Mouse (Mus musculus) lung, adult 18-20 months (tissue): ENCODE data around the gene Pcsk4.

Experiments used
- DNase-seq, 2 experiments: peaks; one replicate each; pipeline ENCODE4 v3.0.0; 2022; ENCODE audit warnings: mixed read lengths in 2 of 2

Pcsk4 gene

DNA sequence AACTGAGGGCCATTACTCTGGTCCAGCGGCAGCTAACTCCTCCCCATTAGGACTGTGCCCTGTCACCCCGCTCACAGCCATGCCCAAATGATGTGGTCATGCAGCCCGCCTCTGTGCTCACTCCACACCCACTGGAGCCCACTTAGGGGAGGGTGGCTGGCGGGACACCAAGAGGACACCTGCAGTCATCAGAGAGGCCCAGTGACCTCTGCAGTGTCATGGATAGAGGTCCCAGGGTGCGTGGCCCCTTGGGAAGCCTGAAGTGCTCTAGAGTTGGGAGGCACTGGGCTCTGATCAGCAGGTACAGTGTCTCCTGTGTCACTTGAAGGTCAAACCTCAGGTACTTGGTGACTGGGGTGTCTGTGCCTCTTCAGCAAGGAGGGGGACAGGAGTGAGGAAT, 32.5 kb downstream of the Pcsk4 start:
- DNase-seq, result no peak

GRCm38 (mm10) chr10:80295618-80296425, 33.5 kb downstream of the Pcsk4 start, which contains the start of gene Apc2:
TSS of gene Apc2 (plus strand) at chr10:80295977.
- peak; percentile 69 to 71 for DNase-seq

DNA sequence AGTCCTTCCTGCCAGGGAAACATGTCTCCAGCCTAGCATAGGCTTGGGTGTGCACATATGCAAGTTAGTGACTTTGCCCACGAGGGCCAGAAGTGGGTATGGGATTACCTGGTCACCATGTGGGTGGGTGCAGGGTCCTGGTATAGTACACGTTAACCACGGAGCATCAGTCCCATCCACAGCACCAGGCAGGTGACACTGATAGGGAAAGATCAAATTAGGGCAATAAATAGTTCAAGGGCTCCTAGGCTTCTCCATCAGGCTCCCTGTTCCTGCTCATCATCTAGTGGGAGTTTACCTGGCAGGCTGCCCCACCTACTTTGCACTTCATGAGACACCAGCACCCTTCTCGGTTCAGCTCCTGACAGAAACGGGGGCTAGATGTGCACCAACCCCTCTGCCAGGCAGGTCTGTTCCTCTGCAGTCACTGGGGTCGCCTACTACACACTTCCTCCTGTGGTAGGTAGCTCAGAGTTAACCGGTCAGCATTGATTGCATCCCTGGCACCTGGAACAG, 34.5 kb downstream of the Pcsk4 start:
- no peak for DNase-seq

DNA sequence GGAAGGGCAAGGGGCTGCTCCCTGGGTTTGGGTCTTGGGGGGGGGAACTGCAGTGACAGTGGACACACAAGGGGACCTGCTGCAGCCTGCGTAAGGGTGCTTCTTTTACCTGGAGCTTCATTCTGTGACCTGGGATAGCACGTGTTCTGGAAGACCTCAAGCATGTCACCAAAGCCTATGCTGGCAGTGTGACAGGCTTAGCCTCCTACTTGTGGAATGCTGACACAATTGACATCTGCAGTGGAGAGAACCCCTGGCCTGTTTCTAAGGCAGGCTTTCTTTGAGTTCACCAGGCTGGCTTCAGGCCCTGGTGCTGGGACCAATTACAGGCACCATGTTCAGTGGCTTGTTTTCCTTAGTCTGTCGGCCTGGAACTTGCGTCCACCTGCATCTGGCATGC, 35.0 kb downstream of the Pcsk4 start:
- DNase-seq, result no peak

DNA sequence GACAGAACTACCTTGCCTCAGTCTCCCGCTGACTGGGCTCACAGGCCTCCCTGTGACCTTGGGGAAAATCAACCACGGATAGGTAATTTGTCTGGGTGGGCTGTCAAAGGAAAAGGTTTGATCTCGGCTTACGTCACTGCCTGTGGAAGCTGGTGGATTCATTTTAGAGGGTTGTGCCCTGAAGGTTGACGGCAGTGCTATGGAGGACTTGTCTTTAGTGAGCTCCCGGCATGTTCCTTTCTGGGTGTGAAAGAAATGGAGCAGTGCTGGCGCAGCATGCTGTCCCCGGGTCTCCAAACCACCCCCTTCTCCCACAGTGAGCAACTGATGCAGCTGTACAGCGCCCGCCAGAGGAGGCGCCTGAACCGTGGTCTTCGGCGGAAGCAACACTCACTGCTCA, 36.0 kb downstream of the Pcsk4 start:
- no peak for DNase-seq

GRCm38 (mm10) chr10:80292251-80293146, 36.8 kb downstream of the Pcsk4 start, which contains the start of gene Rps15:
TSS of gene Rps15 (plus strand) at chr10:80292453.
- DNase-seq, result peak; percentile 94 to 96

DNA sequence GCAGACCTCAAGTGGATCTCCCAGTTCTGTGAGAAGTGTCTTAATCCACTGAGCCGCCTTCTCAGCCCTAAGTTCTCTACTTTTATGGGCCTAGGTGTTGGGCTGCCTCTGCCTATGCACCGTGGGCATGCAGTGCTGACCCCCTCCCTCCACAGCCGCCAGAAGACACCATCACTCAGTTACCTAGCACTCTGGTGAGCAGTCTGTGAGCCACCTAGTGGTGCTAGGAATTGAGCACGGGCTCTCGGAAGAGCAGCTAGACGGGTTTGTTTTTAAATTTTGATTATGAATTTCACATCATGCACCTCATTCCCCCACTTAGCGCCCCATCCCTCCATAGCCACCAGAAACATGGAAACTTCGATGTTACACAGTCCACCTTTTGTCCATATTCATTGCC, 40.6 kb downstream of the Pcsk4 start:
- no peak for DNase-seq

DNA sequence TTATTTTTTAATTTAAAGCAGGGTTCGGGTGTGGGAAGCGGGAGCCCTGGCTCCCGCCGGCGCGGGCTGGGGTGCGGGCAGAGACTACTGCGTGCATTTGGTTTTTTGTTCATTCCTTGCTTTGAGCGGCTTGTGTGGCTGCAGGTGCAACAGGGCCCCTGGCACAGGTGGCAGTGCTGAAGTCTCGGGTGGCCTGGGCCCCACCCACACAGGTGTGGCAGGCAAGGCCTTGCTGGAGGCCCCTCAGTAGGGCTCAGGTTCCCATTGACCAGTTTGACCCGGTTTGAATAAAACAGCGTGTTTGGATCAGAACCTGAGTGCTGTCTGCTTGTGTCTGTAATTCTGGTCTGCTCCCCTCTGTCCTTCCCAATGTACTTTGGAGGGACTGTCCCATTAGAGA, 41.2 kb downstream of the Pcsk4 start:
- DNase-seq, result no peak

- no peak for DNase-seq
Observed at GRCm38 (mm10) chr10:80285222-80286070, 43.9 kb downstream of the Pcsk4 start.

DNA sequence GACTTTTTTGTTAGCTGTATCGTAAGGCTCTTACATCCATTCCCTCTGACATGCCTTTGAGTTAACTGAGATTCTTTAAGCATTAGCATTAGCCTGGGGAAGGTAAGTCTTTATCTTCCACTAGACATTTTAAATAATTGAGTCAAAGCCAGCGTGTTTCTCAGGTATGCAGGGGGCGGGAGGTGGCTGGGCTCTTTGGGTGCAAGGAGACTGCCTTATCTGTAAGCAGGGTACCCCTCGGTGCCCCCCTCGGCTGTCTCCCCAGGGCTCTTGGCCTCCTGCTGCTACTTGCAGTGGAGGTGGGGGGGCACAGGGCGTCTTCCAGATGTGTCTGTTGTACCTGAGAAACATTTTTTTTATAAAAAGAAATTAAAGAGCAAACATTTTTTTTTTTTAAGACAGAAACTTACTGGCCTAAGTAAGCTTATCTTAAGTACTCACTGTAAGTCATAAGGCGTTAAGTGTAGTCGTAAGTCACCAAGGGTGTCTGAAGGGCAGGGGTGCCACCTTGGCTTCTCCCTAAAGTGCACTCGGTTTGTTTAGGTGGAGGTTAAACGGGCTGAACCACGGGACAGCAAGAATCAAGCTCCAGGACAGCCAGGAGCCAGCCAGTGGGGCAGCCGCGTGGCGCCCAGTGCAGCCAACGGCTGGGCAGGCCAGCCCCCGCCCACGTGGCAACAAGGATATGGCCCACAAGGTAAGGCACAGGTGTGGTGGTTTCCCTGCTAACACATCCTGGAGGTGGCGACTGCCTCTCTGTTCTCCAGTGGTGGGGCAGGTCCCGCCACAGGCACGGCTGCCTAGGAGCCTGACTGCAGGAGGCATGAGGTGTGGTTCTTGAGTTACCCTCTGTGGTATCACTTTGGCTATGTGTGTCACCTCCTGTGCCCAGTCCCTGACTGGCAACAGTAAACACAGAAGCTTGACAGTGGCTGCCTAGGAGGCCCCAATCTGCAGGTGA, 46.5 kb downstream of the Pcsk4 start:
- peak; percentile 61 to 76 for DNase-seq

GRCm38 (mm10) chr10:80281921-80282371, 47.4 kb downstream of the Pcsk4 start:
- DNase-seq, result peak; percentile 79 to 88

DNA sequence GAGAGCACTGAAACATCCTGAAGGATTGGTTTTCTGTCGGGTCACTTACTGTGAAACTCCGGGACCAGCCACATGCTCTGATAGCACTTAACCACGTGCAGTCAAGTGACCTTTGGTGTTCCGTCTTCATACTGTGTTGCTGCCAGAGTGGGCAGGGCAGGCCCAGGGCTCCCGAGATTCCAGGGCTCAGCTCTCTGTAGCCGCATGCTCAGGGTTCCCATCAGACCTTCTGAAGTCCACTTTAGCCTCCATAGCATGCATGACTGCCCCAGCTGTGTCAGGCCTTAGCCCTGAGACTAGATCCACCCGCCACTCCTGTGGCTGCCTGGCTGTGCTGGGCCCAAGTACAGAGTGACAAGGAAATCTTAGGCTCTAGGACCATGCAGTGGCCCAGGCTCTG, 48.0 kb downstream of the Pcsk4 start:
- DNase-seq, result peak; percentile 59 to 75

- DNase-seq, result no peak
Observed at GRCm38 (mm10) chr10:80279273-80279672, 50.0 kb downstream of the Pcsk4 start.

- no peak for DNase-seq
Observed at GRCm38 (mm10) chr10:80278390-80278789, 50.9 kb downstream of the Pcsk4 start.

- peak; percentile 39 to 56 for DNase-seq
Observed at GRCm38 (mm10) chr10:80276238-80276637, 53.1 kb downstream of the Pcsk4 start.

DNA sequence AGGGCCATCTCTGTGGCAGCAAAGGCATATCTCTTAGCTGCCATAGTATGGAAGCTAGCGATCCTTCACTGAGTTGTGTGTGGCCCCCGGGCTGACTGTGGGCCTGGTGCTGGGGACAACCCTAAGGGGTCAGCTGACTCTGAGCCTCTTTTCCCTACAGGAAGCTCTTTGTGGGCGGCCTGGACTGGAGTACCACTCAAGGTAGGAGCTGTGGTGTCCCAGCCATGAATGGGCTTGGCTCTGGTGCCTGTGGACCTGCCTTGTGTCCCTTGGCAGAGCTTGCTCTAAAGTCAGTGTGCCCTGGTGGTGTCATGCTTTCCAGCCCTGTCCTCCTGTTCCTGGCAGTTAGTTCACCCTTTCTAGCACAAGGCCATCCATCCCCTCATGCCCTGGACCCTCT, 55.5 kb downstream of the Pcsk4 start:
- peak; percentile 61 to 72 for DNase-seq

DNA sequence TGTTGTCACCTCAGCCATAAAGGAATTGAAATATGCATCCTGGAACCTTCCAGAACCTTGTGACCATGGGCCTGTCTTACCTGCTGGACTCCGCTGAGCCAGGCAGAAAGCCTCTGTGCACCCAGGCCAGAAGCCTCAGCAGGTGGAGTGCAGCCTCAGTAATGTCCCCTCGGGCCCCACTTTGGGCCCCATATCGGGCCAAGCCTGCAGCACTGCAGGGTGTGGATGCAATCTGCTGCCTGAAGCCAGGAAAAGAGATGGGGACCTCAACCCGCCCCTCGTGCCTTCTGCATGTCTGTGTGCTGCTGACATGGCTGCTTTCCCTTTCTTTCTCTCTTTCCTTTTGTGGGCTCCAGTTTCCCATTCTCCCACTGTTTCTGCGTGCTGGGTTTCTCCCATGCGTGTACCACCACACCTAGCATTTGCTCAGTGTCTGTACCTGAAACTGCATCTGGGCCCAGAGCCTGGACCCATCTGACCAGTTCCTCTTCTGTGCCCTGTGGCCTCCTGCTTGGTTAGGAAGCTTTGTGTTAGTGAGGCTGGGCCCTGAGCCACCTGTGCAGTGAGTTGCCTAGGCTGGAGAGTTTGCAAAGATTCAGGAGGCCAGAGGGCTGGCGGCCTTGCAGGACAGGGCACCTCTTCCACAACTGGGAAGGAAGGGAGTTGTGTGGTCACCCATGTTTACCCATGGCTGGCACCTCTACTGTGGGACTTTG, 57.3 kb downstream of the Pcsk4 start:
- DNase-seq, result peak in 1 of 2 experiments; percentile 41
